Mouse (Mus musculus) neural tube, embryonic 14.5 days (tissue): ENCODE data around the gene Yipf4. TPM values are rescaled to one million over a fixed set of nuclear protein-coding genes. Genes with fewer than 3 reads are reported as not detected.
"Not testable (repeated sequence)": the region's sequence is repeated elsewhere in the genome, so short reads cannot be mapped to it uniquely, and the experiment has no call there.

Experiments
- ATAC-seq: fragments of 200-750 bp; cut with Nextera tagmentation; 2 replicates; pipeline ENCODE4 v1.8.0; 2017; ENCODE audit warnings: low read depth, mild to moderate bottlenecking, moderate TSS enrichment, moderate library complexity
- H3K27ac ChIP-seq: fragments of 300-500 bp; sonication (generic); 2 replicates; pipeline ENCODE4 v1.5.1; 2014; ENCODE audit warnings: low read depth, mild to moderate bottlenecking, control low read depth, low read length, moderate library complexity, mixed read lengths
- H3K27me3 ChIP-seq: fragments of 300-500 bp; sonication (generic); 2 replicates; pipeline ENCODE4 v1.6.1; 2014; ENCODE audit warnings: low read length; ENCODE audit not compliant: control insufficient read depth, insufficient read depth
- H3K36me3 ChIP-seq: fragments of 300-500 bp; sonication (generic); 2 replicates; pipeline ENCODE4 v1.6.1; 2014; ENCODE audit warnings: low read length, mixed read lengths; ENCODE audit not compliant: control insufficient read depth, insufficient read depth
- H3K4me1 ChIP-seq: fragments of 300-500 bp; sonication (generic); 2 replicates; pipeline ENCODE4 v1.6.1; 2014; ENCODE audit warnings: low read length; ENCODE audit not compliant: control insufficient read depth, insufficient read depth
- H3K4me2 ChIP-seq: fragments of 300-500 bp; sonication (generic); 2 replicates; pipeline ENCODE4 v1.6.1; 2014; ENCODE audit warnings: mild to moderate bottlenecking, low read depth, low read length, control low read depth
- H3K4me3 ChIP-seq: fragments of 300-500 bp; sonication (generic); 2 replicates; pipeline ENCODE4 v1.5.1; 2014; ENCODE audit warnings: low read depth, low read length, control low read depth, mixed read lengths
- H3K9ac ChIP-seq: fragments of 300-500 bp; sonication (generic); replicated peaks from 2 replicates; pipeline ENCODE4 v1.6.1; 2014; ENCODE audit warnings: low read depth, mild to moderate bottlenecking, control low read depth, low read length, mixed read lengths
- H3K9me3 ChIP-seq: fragments of 300-500 bp; sonication (generic); 2 replicates; pipeline ENCODE4 v1.6.1; 2016; ENCODE audit warnings: low read length; ENCODE audit not compliant: control insufficient read depth
- WGBS: fragments of 180-500 bp; shearing (Covaris S2); extraction: QIAGEN DNeasy Blood & Tissue Kit; methylation state at CpG from one replicate; pipeline ENCODE4 v1.1.7; 2014; 5-methylcytosine and 5-hydroxymethylcytosine counted together
- polyA plus RNA-seq: library from polyadenylated mRNA; unstranded; fragments of >200 nt; fragmentation: Nextera tagmentation; extraction: Ambion mirVana; gene quantifications from 2 replicates; pipeline ENCODE4 v1.2.1, GENCODE M21; 2014

Yipf4 gene
- polyA plus RNA-seq, 1 experiment from 2014 or later, result 59.1 TPM

DNA sequence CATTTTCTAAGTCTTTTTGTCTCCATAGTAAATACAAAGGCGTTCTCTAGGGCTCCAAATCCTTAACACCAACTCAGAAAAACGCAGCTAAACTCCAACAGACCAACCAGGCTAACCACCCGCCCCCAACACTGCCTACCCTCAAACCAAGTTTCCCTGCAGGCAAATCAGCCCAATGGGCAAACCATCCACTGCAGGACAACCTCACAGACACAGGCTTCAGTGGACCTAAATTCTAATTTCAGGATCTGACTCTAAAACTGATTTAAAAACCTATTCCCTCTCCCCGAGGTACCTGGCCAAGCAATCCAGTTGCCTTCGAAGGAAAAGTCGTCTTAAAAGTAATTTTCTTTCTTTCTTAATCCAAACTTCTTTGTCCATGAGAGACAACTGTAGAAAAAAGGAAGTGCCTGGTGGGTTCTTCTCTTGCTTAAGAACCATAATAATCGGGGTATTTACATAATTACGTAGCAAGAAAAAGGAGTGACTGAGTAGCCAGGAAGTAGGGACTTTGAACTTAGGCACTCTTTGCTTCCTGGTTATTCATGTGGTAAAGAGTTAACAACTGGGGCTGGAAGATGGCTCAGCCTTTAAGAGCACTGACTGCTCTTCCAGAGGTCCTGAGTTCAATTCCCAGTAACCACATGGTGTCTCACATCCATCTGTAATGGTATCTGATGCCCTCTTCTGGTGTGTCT, 30.4 kb upstream of the Yipf4 start, which contains the start of gene Nlrc4:
Nlrc4 (minus strand) TSS at position 432 of the 698 bp plus-strand sequence.
- Histone ChIP-seq H3K4me2 (no peak within 1 kb of the TSS), H3K36me3 (no peaks in the 10 kb centered on the region), H3K27ac (no peak within 1 kb of the TSS), H3K27me3 (no peaks in the 10 kb centered on the region), H3K4me3 (no peak within 1 kb of the TSS), H3K9me3 (no peaks in the 10 kb centered on the region), H3K9ac (no peak within 1 kb of the TSS), H3K4me1 (no peaks in the 10 kb centered on the region)
- 52% methylated on average over 8 of the region's 8 CpGs for WGBS
- ATAC-seq, result no peak

DNA sequence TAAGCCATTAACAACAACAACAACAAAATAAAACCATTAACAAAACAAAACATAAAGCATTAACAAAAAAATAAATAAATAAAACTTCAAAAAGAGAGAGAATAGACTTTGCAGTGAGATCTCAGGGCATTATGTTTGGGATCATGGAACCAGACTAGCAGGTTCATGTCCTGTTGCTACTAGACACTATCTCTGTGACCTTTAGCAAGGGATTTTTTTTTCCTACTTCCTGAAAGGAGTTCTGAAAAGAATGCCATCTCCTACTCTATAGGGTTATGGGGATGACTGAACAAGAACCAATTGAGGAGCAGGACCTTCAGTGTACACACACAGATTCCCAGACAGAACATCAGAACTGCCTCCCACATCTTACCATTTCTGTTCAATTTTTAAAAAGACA, 25.8 kb upstream of the Yipf4 start:
- no peaks in the 10 kb centered on the region for H3K27me3 ChIP-seq
- no peaks in the 10 kb centered on the region for H3K36me3 ChIP-seq
- H3K27ac ChIP-seq, result no peak overlapping the region
- no peak overlapping the region for H3K9ac ChIP-seq
- H3K9me3 ChIP-seq, result no peaks in the 10 kb centered on the region
- H3K4me3 ChIP-seq, result no peak overlapping the region
- no peaks in the 10 kb centered on the region for H3K4me1 ChIP-seq
- no peak for ATAC-seq
- H3K4me2 ChIP-seq, result no peak overlapping the region

DNA sequence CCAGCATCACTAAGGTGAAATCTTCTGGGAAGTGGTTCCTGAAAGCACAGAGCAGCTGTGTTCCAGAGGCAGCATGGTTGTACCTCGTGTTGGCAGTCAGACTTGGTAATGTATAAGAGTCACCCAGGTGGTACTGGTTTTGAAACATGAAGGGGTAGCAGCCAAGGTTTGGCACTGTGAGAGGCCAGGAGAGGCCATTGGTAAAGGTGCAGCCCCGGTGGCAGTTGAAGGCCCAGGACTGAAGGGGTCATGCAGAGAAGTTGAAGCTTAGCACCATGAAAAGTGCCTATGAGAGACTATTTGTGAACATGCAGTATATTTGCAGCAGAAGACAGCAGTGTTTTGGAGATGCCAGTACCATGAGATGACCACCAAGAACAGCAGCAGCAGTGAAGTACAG, 21.3 kb upstream of the Yipf4 start:
- 92% methylated on average over 2 of the region's 2 CpGs for WGBS

DNA sequence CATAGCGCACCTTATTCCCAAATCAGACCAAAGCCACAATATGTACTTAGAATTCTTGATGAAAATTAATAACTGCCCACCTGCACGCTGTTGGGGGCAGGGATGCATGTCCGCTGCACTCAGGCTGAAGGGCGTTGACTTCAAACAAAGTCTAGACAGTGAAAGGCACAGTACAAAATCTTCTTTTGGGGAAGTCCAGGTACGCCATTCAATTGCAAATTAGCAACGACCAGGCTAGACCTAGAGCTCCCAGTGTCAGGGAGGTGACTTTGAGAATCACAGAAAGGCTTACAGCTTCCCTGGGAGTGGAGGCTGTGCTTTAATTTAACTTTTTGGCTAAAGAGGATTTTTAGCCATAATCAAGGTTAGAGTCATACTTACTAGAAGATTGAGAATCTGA, 19.2 kb upstream of the Yipf4 start:
- not testable (repeated sequence) for H3K4me2 ChIP-seq, H3K9ac ChIP-seq, ATAC-seq, H3K27me3 ChIP-seq, H3K27ac ChIP-seq, H3K4me1 ChIP-seq, H3K4me3 ChIP-seq, H3K36me3 ChIP-seq, H3K9me3 ChIP-seq
- WGBS, result 80% methylated on average over 6 of the region's 6 CpGs

More for the DNA sequence above, 21.3 kb upstream of the Yipf4 start:
- H3K4me3 ChIP-seq, H3K4me2 ChIP-seq, ATAC-seq, H3K27me3 ChIP-seq, H3K4me1 ChIP-seq, H3K9me3 ChIP-seq, H3K36me3 ChIP-seq, H3K9ac ChIP-seq, H3K27ac ChIP-seq: not testable (repeated sequence)

- Histone ChIP-seq H3K4me3 (no peak overlapping the region), H3K36me3 (no peaks in the 10 kb centered on the region), H3K27ac (no peak overlapping the region), H3K9ac (no peak overlapping the region), H3K4me2 (no peak overlapping the region), H3K4me1 (no peaks in the 10 kb centered on the region), H3K9me3 (no peaks in the 10 kb centered on the region), H3K27me3 (no peaks in the 10 kb centered on the region)
- ATAC-seq, result no peak
- WGBS, result 89% methylated on average over 14 of the region's 14 CpGs
These were observed 8.8 kb upstream of the Yipf4 start for GRCm38 (mm10) chr17:74480361-74481069.

DNA sequence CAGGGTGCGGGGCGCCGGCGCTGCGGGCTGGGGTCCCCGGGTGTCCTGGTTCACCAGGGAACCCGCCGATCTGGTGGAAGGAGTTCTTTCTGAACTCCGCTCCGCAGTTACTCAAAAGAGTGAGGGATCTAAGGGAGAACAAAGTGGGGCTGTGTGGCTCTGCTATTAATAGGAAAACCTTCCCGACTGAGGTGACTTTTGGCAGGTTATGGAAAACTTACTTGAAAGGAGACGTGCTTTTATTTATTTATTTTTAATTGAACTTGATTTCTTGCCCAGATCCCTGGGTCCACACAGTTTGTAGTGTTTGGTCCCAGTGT, 568 bp downstream of the Yipf4 start:
- H3K27me3 ChIP-seq, result no peaks in the 10 kb centered on the region
- no peak for ATAC-seq
- peak overlapping the region; percentile 99 for H3K4me3 ChIP-seq
- peak overlapping the region; percentile 90 for H3K9ac ChIP-seq
- 0 out of 2 replicates have a peak, but pooled peaks cover 4% of the 10 kb centered on the region for H3K4me1 ChIP-seq
- H3K27ac ChIP-seq, result peak overlapping the region; percentile 76
- H3K9me3 ChIP-seq, result no peaks in the 10 kb centered on the region
- WGBS, result 1% methylated on average over 12 of the region's 12 CpGs
- peak overlapping the region; percentile 63 for H3K4me2 ChIP-seq
- H3K36me3 ChIP-seq, result peaks cover 13% of the 10 kb centered on the region

DNA sequence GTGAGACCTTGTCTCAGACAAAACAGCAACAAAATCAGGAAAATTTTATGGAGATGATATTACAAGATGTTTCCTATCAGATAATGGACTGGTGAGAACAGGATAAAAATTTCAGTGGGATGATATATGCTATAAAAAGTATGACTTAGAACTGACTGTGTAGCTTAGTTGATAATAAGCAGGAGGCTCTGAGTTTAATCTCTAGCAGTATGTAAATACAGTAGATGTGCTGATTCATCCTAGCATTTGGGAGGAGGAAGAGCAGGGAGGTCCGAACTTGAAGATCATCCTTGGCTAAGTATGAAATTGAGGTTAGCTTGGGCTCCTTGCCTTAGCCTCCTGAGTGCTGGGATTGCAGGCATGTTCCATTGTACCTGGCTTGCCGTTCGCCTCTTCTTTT, 2.3 kb downstream of the Yipf4 start:
- Histone ChIP-seq H3K9me3 (no peaks in the 10 kb centered on the region), H3K9ac (no peak overlapping the region), H3K36me3 (peaks cover 19% of the 10 kb centered on the region), H3K4me3 (no peak overlapping the region), H3K4me1 (0 out of 2 replicates have a peak, but pooled peaks cover 4% of the 10 kb centered on the region), H3K4me2 (no peak overlapping the region), H3K27ac (no peak overlapping the region), H3K27me3 (no peaks in the 10 kb centered on the region)
- 98% methylated on average over 3 of the region's 3 CpGs for WGBS
- ATAC-seq, result no peak

DNA sequence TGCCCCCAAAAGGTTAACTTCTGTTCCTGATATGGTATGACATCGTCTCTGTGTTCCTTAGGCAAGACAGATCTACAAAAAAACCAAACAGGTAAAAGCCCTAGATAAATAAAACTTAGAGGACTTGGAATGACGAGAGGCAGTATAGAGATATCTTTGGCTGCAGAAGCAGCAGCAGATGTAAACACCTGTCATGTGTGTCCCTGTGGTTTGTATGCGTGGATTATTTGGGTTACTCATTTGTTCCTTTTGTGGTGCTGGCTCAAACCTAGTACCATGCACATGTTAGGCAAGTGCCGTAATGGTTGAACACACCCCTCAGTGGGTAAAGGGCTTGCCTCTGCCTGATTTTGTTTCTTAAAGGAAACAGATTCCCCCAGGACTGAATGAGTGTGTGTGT, 10.9 kb downstream of the Yipf4 start:
- no peak overlapping the region for H3K4me3 ChIP-seq
- no peaks in the 10 kb centered on the region for H3K27me3 ChIP-seq
- no peak for ATAC-seq
- H3K4me2 ChIP-seq, result no peak overlapping the region
- peaks cover 36% of the 10 kb centered on the region for H3K36me3 ChIP-seq
- H3K9me3 ChIP-seq, result no peaks in the 10 kb centered on the region
- H3K4me1 ChIP-seq, result no peaks in the 10 kb centered on the region
- H3K27ac ChIP-seq, result no peak overlapping the region
- 93% methylated on average over 4 of the region's 4 CpGs for WGBS
- no peak overlapping the region for H3K9ac ChIP-seq

DNA sequence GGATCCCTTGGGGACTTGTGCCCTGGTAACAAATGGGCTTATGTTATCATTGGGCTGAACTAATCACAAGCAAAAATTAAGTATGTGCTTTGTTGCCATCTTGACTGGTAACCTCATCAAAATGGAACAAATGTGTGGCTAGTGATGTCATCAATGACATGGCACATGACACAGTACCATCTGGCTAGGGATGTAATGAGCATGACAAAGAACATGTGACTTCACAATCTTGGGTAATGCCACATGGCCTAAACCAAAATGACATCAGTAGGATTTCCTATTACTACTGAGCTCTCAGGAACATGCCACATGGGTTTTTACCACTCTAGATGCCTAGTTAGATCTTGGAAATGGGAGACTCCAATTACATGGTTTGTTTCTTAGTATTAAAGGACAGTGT, 11.8 kb downstream of the Yipf4 start:
- H3K4me1 ChIP-seq, result no peaks in the 10 kb centered on the region
- no peak overlapping the region for H3K9ac ChIP-seq
- no peak for ATAC-seq
- no peak overlapping the region for H3K4me2 ChIP-seq
- no peak overlapping the region for H3K4me3 ChIP-seq
- H3K27me3 ChIP-seq, result no peaks in the 10 kb centered on the region
- no peak overlapping the region for H3K27ac ChIP-seq
- peaks cover 30% of the 10 kb centered on the region for H3K36me3 ChIP-seq
- no peaks in the 10 kb centered on the region for H3K9me3 ChIP-seq
